Mouse (Mus musculus) olfactory bulb, adult 2 months (tissue): ENCODE data around the gene Nudt2.

ENCODE experiments used
- CTCF ChIP-seq: fragments of 200-500 bp; IDR thresholded peaks from 2 replicates; pipeline ENCODE4 v1.5.1; 2012; ENCODE audit warnings: low read depth, mild to moderate bottlenecking, low read length, moderate library complexity; ENCODE audit not compliant: insufficient read depth
- POLR2A ChIP-seq: fragments of 200-500 bp; IDR thresholded peaks from 2 replicates; pipeline ENCODE4 v1.6.1; 2012; ENCODE audit warnings: mild to moderate bottlenecking, low read depth, low read length, moderate library complexity; ENCODE audit not compliant: insufficient read depth

- TF ChIP-seq CTCF (no peak), POLR2A (no peak)
Observed at GRCm38 (mm10) chr4:41481601-41482017, 16.7 kb downstream of the Nudt2 start.
